Mouse (Mus musculus): ENCODE results near the gene Glt1d1. TPM values are rescaled to one million over a fixed set of nuclear protein-coding genes. Genes with fewer than 3 reads are reported as not detected.

The Glt1d1 gene
- total RNA-seq, 1 experiment: 12.3 TPM

GRCm38 (mm10) chr5:127609191-127609714, 22.8 kb upstream of the Glt1d1 start:
- no peak overlapping the region for H3K9ac ChIP-seq (ENCODE audit: insufficient read depth, low read depth, low read length, poor library complexity, severe bottlenecking)
- no peak for TF ChIP-seq CHD2 (IDR thresholded peaks at IDR 0.05; ENCODE audit: low read depth, low read length)
- TF ChIP-seq ZC3H11A (IDR thresholded peaks at IDR 0.05; ENCODE audit: borderline replicate concordance, low read depth, low read length): no peak
- no peak for TF ChIP-seq HCFC1 (IDR thresholded peaks at IDR 0.05; ENCODE audit: borderline replicate concordance, insufficient read depth, low read length)
- no peak for TF ChIP-seq MAFK (IDR thresholded peaks at IDR 0.05; ENCODE audit: insufficient read depth, low read depth, low read length)
- TF ChIP-seq ZNF384 (IDR thresholded peaks at IDR 0.05; ENCODE audit: low read depth, low read length): no peak
- in situ Hi-C loops (cut with MboI; ENCODE audit: low sequenced_read_pairs in 2 of 2, unreplicated experiment in 2 of 2): no loop called here
- no peaks in the 10 kb centered on the region; the same call in 1 of the 2 replicates for H3K9me3 ChIP-seq (ENCODE audit: control insufficient read depth, insufficient read depth, low read depth, low read length)
- peaks cover 28% of the 10 kb centered on the region for H3K36me3 ChIP-seq (ENCODE audit: control insufficient read depth, insufficient read depth, low read length, poor library complexity, severe bottlenecking)
- H3K4me3 ChIP-seq (ENCODE audit: insufficient read depth in 1 of 2, low read depth in 1 of 2, low read length in 2 of 2, poor library complexity in 1 of 2, severe bottlenecking in 1 of 2): no peak overlapping the region
- no peak overlapping the region for H3K27ac ChIP-seq (ENCODE audit: insufficient read depth, low read depth, low read length, poor library complexity, severe bottlenecking)
- H3K4me1 ChIP-seq (ENCODE audit: control insufficient read depth in 2 of 2, insufficient read depth in 2 of 2, low read length in 2 of 2, poor library complexity in 1 of 2): peaks cover 2 to 9% of the 10 kb centered on the region in 2 experiments; a peak in 1 of 4 replicates
- no peak for DNase-seq (ENCODE audit: low read depth, low spot score)

GRCm38 (mm10) chr5:127610787-127611509, 21.1 kb upstream of the Glt1d1 start:
- TF ChIP-seq HCFC1 (IDR thresholded peaks at IDR 0.05; ENCODE audit: borderline replicate concordance, insufficient read depth, low read length) (no peak), ZNF384 (IDR thresholded peaks at IDR 0.05; ENCODE audit: low read depth, low read length) (no peak)
- Histone ChIP-seq H3K9me3 (ENCODE audit: control insufficient read depth, insufficient read depth, low read depth, low read length) (no peaks in the 10 kb centered on the region; the same call in 1 of the 2 replicates), H3K27ac (ENCODE audit: insufficient read depth, low read depth, low read length, poor library complexity, severe bottlenecking) (no peak overlapping the region), H3K4me3 (ENCODE audit: insufficient read depth in 1 of 2, low read depth in 1 of 2, low read length in 2 of 2, poor library complexity in 1 of 2, severe bottlenecking in 1 of 2) (no peak overlapping the region), H3K9ac (ENCODE audit: insufficient read depth, low read depth, low read length, poor library complexity, severe bottlenecking) (no peak overlapping the region), H3K36me3 (ENCODE audit: control insufficient read depth, insufficient read depth, low read length, poor library complexity, severe bottlenecking) (peaks cover 17% of the 10 kb centered on the region; the same call in 1 of the 2 replicates), H3K4me1 (ENCODE audit: control insufficient read depth in 2 of 2, insufficient read depth in 2 of 2, low read length in 2 of 2, poor library complexity in 1 of 2) (peaks cover 7 to 12% of the 10 kb centered on the region in 2 experiments; a peak in 2 of 4 replicates)
- in situ Hi-C loops (cut with MboI; ENCODE audit: low sequenced_read_pairs in 2 of 2, unreplicated experiment in 2 of 2): no loop called here
- no peak for DNase-seq (ENCODE audit: low read depth, low spot score)

- DNase-seq (ENCODE audit: low read depth, low spot score): no peak
- TF ChIP-seq CHD2 (IDR thresholded peaks at IDR 0.05; ENCODE audit: low read depth, low read length) (no peak), ZNF384 (IDR thresholded peaks at IDR 0.05; ENCODE audit: low read depth, low read length) (no peak), ZC3H11A (IDR thresholded peaks at IDR 0.05; ENCODE audit: borderline replicate concordance, low read depth, low read length) (no peak), HCFC1 (IDR thresholded peaks at IDR 0.05; ENCODE audit: borderline replicate concordance, insufficient read depth, low read length) (no peak), MAFK (IDR thresholded peaks at IDR 0.05; ENCODE audit: insufficient read depth, low read depth, low read length) (no peak)
- peaks cover 7 to 15% of the 10 kb centered on the region in 2 experiments; a peak in 2 of 4 replicates for H3K4me1 ChIP-seq (ENCODE audit: control insufficient read depth in 2 of 2, insufficient read depth in 2 of 2, low read length in 2 of 2, poor library complexity in 1 of 2)
- H3K27ac ChIP-seq (ENCODE audit: insufficient read depth, low read depth, low read length, poor library complexity, severe bottlenecking): no peak overlapping the region
- H3K9me3 ChIP-seq (ENCODE audit: control insufficient read depth, insufficient read depth, low read depth, low read length): no peaks in the 10 kb centered on the region; the same call in 1 of the 2 replicates
- in situ Hi-C loops (cut with MboI; ENCODE audit: low sequenced_read_pairs in 2 of 2, unreplicated experiment in 2 of 2): no loop called here
- H3K9ac ChIP-seq (ENCODE audit: insufficient read depth, low read depth, low read length, poor library complexity, severe bottlenecking): no peak overlapping the region
- H3K4me3 ChIP-seq (ENCODE audit: insufficient read depth in 1 of 2, low read depth in 1 of 2, low read length in 2 of 2, poor library complexity in 1 of 2, severe bottlenecking in 1 of 2): no peak overlapping the region
- peaks cover 17% of the 10 kb centered on the region; the same call in 1 of the 2 replicates for H3K36me3 ChIP-seq (ENCODE audit: control insufficient read depth, insufficient read depth, low read length, poor library complexity, severe bottlenecking)
Measured at GRCm38 (mm10) chr5:127611881-127612280, 20.2 kb upstream of the Glt1d1 start.

- Histone ChIP-seq H3K4me1 (ENCODE audit: control insufficient read depth in 2 of 2, insufficient read depth in 2 of 2, low read length in 2 of 2, poor library complexity in 1 of 2) (peaks cover 7 to 15% of the 10 kb centered on the region in 2 experiments; a peak in 2 of 4 replicates), H3K4me3 (ENCODE audit: insufficient read depth in 1 of 2, low read depth in 1 of 2, low read length in 2 of 2, poor library complexity in 1 of 2, severe bottlenecking in 1 of 2) (no peak overlapping the region), H3K9me3 (ENCODE audit: control insufficient read depth, insufficient read depth, low read depth, low read length) (no peaks in the 10 kb centered on the region; the same call in 1 of the 2 replicates), H3K9ac (ENCODE audit: insufficient read depth, low read depth, low read length, poor library complexity, severe bottlenecking) (no peak overlapping the region), H3K27ac (ENCODE audit: insufficient read depth, low read depth, low read length, poor library complexity, severe bottlenecking) (no peak overlapping the region), H3K36me3 (ENCODE audit: control insufficient read depth, insufficient read depth, low read length, poor library complexity, severe bottlenecking) (peaks cover 14% of the 10 kb centered on the region; the same call in 1 of the 2 replicates)
- no peak for DNase-seq (ENCODE audit: low read depth, low spot score)
- in situ Hi-C loops (cut with MboI; ENCODE audit: low sequenced_read_pairs in 2 of 2, unreplicated experiment in 2 of 2): no loop called here
- no peak for TF ChIP-seq CHD2 (IDR thresholded peaks at IDR 0.05; ENCODE audit: low read depth, low read length)
- TF ChIP-seq ZC3H11A (IDR thresholded peaks at IDR 0.05; ENCODE audit: borderline replicate concordance, low read depth, low read length): no peak
- TF ChIP-seq HCFC1 (IDR thresholded peaks at IDR 0.05; ENCODE audit: borderline replicate concordance, insufficient read depth, low read length): no peak
- TF ChIP-seq MAFK (IDR thresholded peaks at IDR 0.05; ENCODE audit: insufficient read depth, low read depth, low read length): no peak
- TF ChIP-seq ZNF384 (IDR thresholded peaks at IDR 0.05; ENCODE audit: low read depth, low read length): no peak
Measured at GRCm38 (mm10) chr5:127612397-127612796, 19.7 kb upstream of the Glt1d1 start.
